Mouse (Mus musculus) E14TG2a.4 (cell line): ENCODE measurements around the gene Pde4c.

Experiments used
- CTCF ChIP-seq: conservative IDR thresholded peaks from 2 replicates; pipeline ENCODE4 v1.5.1; 2014; ENCODE audit warnings: low read length
- POU5F1 ChIP-seq: IDR thresholded peaks from 2 replicates; pipeline ENCODE4 v1.6.1; 2014; ENCODE audit warnings: low read length, borderline replicate concordance

DNA sequence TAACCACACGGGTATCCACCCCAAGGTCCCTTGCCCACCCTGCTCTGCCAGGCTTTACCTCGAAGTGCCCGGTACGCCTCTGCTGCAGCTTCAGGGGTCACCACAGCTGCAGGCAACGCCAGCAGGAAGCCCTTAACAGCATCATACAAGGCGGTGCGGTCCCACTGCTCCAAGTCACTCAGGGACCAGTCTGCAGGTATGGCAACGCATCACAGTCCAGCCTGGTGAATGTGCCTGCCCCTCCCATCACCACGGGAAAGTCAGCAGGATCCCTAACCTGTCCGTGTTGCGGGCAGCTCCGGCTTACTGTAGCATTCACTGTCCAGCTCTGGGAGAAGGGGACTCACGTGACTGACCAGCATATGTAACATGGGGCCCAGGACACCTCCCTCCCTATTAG, 48.6 kb downstream of the Pde4c start:
- TF ChIP-seq CTCF: no peak
- TF ChIP-seq POU5F1: no peak
